Mouse (Mus musculus): ENCODE results near the gene Chd6. TPM values are rescaled to one million over a fixed set of nuclear protein-coding genes. Genes with fewer than 3 reads are reported as not detected.
"Not testable (repeated sequence)": the region's sequence is repeated elsewhere in the genome, so short reads cannot be mapped to it uniquely, and the experiment has no call there.

Gene Chd6
- polyA plus RNA-seq, 1 experiment from 2014 or later = 40.8 TPM

DNA sequence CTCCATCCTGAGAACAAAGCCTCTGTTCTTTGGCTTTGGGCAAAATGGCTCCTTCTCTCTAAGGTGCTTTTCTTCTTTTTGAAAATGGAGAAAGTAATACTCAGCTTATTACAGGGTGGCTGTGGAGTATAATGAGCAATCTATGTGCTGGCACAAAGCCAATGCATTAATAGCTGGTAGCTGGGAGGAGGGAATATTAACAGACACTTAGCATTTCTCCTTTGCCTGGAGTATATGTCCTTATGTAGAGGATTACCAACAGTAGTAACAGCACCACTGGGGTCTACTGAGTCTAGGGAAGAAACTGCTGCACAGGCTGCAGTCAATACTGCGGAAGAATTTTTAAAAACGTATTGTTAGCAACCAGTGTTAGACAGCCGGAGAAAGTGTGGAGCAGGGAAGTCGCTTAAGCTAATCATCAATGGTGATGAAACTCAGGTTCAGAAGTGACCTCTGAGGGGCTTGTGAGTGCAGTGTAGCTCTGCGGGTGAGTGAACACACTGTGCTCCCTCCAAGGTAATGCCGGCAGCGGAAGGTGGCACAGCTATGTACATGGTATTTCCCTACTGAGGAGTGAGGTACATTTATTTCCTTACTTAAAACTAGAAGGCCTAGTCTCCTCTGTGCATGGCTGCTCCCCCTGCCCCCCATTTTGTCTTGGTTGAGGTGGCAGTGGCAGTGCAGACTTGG is 136.6 kb downstream of the Chd6 start:
- no peaks in the 10 kb centered on the region for H3K9me3 ChIP-seq
- no peak overlapping the region for H3K9ac ChIP-seq
- no peak overlapping the region for H3K4me2 ChIP-seq
- H3K4me1 ChIP-seq = no peaks in the 10 kb centered on the region
- H3K27me3 ChIP-seq (replicated peaks) = no peaks in the 10 kb centered on the region
- peak overlapping the region; percentile 35; the same call in 1 of the 2 replicates for H3K27ac ChIP-seq
- H3K36me3 ChIP-seq (replicated peaks) = peaks cover 13% of the 10 kb centered on the region
- no peak overlapping the region for H3K4me3 ChIP-seq
- ATAC-seq (replicated peaks) = peak; percentile 37; the same call in 1 of the 2 replicates
- WGBS = 84% methylated on average over 7 of the region's 7 CpGs

DNA sequence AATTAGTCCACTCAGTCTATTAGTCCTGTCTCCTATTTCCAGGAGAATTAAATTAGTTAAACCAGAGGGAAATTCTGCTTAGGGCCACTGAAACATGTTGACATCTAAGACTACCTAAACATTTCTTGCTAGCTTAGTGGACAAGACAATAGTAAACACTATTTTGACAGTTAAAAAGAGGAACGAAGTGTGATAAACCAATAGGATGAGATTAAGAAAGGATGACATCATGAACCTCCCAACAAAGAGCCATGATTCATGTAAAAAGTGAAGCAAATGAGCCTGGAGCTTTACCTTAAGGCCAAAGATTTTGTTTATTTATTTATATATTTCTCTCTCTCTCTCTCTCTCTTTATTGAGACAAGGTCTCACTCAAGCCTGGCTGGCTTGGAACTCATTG is 146.7 kb downstream of the Chd6 start:
- Histone ChIP-seq H3K36me3 (replicated peaks) (peaks cover 47% of the 10 kb centered on the region), H3K4me3 (no peak overlapping the region), H3K27me3 (replicated peaks) (no peaks in the 10 kb centered on the region), H3K9ac (no peak overlapping the region), H3K4me2 (no peak overlapping the region), H3K4me1 (no peaks in the 10 kb centered on the region), H3K9me3 (no peaks in the 10 kb centered on the region), H3K27ac (no peak overlapping the region)
- 87% methylated on average over 1 of the region's 1 CpGs for WGBS
- no peak for ATAC-seq (replicated peaks)

DNA sequence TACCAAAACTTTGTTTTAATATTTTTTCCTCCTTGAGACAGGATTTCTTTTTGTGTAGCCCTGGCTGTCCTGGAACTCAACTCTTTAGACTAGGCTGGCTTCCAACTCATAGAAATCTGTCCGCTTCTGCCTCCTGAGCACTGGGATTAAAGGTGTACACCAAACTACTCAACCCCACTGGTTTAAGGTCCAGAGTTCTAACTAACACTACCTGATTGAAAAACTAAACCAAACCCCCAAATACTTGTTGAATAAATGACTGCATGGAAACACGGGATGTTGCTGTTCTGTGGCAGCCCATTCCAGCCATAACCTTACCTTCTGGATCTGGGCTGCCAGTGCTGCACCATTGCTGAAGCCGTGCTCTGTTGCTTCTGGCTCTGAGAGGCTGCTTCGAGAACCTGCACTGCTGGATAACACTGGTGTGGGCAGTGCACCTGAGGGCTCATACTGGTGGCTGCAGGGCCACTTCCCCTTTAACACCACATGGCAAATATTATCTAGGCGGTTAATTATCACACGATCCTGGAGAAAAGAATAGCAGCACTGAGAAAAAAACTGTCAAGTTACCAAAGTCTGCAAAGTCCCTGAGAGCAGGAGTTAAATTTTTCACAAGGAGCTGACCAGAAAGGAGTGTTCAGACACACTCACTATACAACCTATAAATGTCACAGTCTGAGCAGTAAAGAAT is 147.8 kb downstream of the Chd6 start:
- no peak overlapping the region for H3K4me2 ChIP-seq
- H3K36me3 ChIP-seq (replicated peaks) = peaks cover 45% of the 10 kb centered on the region
- no peak overlapping the region for H3K4me3 ChIP-seq
- H3K27me3 ChIP-seq (replicated peaks) = no peaks in the 10 kb centered on the region
- WGBS = 96% methylated on average over 6 of the region's 6 CpGs
- no peak for ATAC-seq (replicated peaks)
- no peak overlapping the region for H3K27ac ChIP-seq
- H3K4me1 ChIP-seq = no peaks in the 10 kb centered on the region
- no peaks in the 10 kb centered on the region for H3K9me3 ChIP-seq
- no peak overlapping the region for H3K9ac ChIP-seq

DNA sequence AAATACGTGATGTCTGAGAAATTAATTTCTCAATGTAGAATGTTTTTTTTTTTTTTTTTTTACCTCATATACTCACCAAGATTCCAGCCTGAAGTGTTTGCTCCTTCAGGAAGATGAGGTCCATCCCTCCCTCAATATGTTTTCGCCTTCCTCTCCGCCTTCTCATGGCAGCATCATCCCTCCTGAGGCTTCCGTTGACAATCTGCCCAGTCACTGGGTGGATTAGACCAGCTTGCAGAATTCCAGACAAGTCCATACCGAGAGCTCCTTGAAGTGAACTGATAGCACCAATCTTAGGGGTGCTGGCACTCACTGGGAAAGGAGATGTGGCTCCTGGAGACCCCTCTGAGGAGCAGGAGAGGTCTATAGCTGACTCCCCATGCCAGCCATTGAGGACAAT is 149.0 kb downstream of the Chd6 start:
- Histone ChIP-seq H3K9me3 (no peaks in the 10 kb centered on the region), H3K27ac (no peak overlapping the region), H3K27me3 (replicated peaks) (no peaks in the 10 kb centered on the region), H3K4me1 (no peaks in the 10 kb centered on the region), H3K4me2 (no peak overlapping the region), H3K36me3 (replicated peaks) (peaks cover 39% of the 10 kb centered on the region), H3K4me3 (no peak overlapping the region), H3K9ac (no peak overlapping the region)
- WGBS = 94% methylated on average over 5 of the region's 5 CpGs
- no peak for ATAC-seq (replicated peaks)

DNA sequence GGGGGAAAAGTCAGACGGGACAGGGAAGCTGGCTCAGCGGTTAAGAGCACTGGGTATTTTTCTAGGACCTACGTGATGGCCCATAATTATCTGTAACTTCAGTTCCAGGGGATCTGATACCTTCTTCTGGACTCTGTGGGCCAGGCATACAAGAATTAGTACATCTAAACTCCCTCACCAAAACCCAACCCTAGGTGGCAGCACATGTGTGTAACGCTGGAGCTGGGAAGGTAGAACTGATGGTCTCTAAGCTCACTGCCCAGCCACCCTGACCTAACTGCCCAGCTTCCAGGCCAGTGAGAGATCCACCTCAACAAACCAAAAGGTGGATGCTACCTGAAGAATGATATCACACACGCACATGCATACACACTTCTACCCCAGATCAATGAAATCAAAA is 150.1 kb downstream of the Chd6 start:
- Histone ChIP-seq H3K4me2 (no peak overlapping the region), H3K36me3 (replicated peaks) (peaks cover 45% of the 10 kb centered on the region)
- no peak for ATAC-seq (replicated peaks)

DNA sequence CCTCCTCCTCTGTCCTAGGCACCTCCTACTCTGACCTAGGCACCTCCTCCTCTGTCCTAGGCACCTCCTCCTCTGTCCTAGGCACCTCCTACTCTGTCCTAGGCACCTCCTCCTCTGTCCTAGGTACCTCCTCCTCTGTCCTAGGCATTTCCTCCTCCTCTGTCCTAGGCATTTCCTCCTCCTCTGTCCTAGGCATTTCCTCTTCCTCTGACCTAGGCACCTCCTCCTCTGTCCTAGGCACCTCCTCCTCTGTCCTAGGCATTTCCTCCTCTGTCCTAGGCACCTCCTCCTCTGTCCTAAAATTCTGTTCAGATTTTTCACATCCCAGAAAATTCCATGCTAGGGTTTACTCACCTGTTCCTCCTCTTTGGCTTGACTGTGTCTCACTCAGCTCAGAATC is 151.1 kb downstream of the Chd6 start:
- H3K36me3 ChIP-seq (replicated peaks) = peaks cover 48% of the 10 kb centered on the region

More for the DNA sequence above, 150.1 kb downstream of the Chd6 start:
- Histone ChIP-seq H3K9me3 (no peaks in the 10 kb centered on the region), H3K9ac (no peak overlapping the region), H3K4me3 (no peak overlapping the region), H3K27ac (no peak overlapping the region), H3K27me3 (replicated peaks) (no peaks in the 10 kb centered on the region), H3K4me1 (no peaks in the 10 kb centered on the region)
- 90% methylated on average over 5 of the region's 5 CpGs for WGBS

DNA sequence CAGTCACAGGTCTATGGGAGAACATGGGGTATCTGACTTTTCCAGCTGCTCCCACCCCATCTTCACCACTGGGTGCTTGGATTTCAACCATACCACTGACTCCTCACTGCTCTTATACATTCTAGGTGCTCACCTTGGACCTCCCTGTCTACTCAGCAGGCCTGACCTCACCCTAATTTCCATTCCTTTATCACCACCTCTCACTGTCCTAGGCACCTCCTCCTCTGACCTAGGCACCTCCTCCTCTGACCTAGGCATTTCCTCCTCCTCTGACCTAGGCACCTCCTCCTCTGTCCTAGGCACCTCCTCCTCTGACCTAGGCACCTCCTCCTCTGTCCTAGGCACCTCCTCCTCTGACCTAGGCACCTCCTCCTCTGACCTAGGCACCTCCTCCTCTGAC is 151.6 kb downstream of the Chd6 start:
- not testable (repeated sequence) for H3K27ac ChIP-seq; ATAC-seq (replicated peaks); H3K4me3 ChIP-seq; H3K9ac ChIP-seq; H3K4me2 ChIP-seq; H3K27me3 ChIP-seq (replicated peaks); H3K9me3 ChIP-seq; H3K4me1 ChIP-seq
- H3K36me3 ChIP-seq (replicated peaks) = peaks cover 48% of the 10 kb centered on the region

More for the DNA sequence above, 151.1 kb downstream of the Chd6 start:
- H3K4me3 ChIP-seq; H3K9ac ChIP-seq; H3K27ac ChIP-seq; H3K27me3 ChIP-seq (replicated peaks); H3K4me1 ChIP-seq; H3K4me2 ChIP-seq; H3K9me3 ChIP-seq; ATAC-seq (replicated peaks): not testable (repeated sequence)

- Histone ChIP-seq H3K36me3 (replicated peaks) (peaks cover 35% of the 10 kb centered on the region), H3K9me3 (no peaks in the 10 kb centered on the region), H3K9ac (no peak overlapping the region), H3K27me3 (replicated peaks) (no peaks in the 10 kb centered on the region), H3K4me3 (no peak overlapping the region), H3K27ac (no peak overlapping the region), H3K4me1 (no peaks in the 10 kb centered on the region; the same call in 1 of the 2 replicates), H3K4me2 (no peak overlapping the region)
- ATAC-seq (replicated peaks) = no peak
- 78% methylated on average over 7 of the region's 7 CpGs for WGBS
These were observed 153.5 kb downstream of the Chd6 start for GRCm38 (mm10) chr2:160955331-160955730.

DNA sequence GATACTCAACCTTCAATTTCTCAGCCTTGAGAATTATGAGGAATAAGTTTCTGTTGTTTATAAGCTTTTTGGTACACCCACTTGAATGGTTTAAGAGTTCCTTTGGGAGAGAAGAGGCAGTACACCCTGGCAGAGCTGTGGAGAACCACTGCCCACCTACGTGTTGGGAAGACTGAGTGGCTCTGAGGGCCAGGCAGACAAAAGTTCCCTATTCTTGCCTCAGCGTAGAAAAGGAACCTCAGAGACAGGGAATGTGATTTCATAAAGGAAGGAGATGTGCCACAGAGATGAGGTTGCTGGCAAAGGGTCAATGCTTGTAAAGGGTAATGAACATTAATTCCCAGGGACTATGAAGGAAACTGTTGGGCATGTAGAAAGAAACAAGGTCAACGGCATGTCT is 154.3 kb downstream of the Chd6 start:
- Histone ChIP-seq H3K9ac (no peak overlapping the region), H3K27me3 (replicated peaks) (no peaks in the 10 kb centered on the region)

GRCm38 (mm10) chr2:160953131-160953873 is 155.6 kb downstream of the Chd6 start:
- no peak overlapping the region for H3K4me3 ChIP-seq
- ATAC-seq (replicated peaks) = no peak
- WGBS = 77% methylated on average over 7 of the region's 7 CpGs

More for the DNA sequence above, 154.3 kb downstream of the Chd6 start:
- peaks cover 37% of the 10 kb centered on the region for H3K36me3 ChIP-seq (replicated peaks)
- H3K4me2 ChIP-seq = no peak overlapping the region
- H3K4me1 ChIP-seq = no peaks in the 10 kb centered on the region; the same call in 1 of the 2 replicates
- no peak overlapping the region for H3K4me3 ChIP-seq
- WGBS = 87% methylated on average over 3 of the region's 3 CpGs
- H3K27ac ChIP-seq = no peak overlapping the region
- ATAC-seq (replicated peaks) = no peak
- no peaks in the 10 kb centered on the region for H3K9me3 ChIP-seq

GRCm38 (mm10) chr2:160951595-160951994 is 157.3 kb downstream of the Chd6 start:
- H3K4me3 ChIP-seq = no peak overlapping the region
- H3K4me1 ChIP-seq = no peaks in the 10 kb centered on the region; the same call in 1 of the 2 replicates
- no peaks in the 10 kb centered on the region for H3K27me3 ChIP-seq (replicated peaks)
- WGBS = 82% methylated on average over 4 of the region's 4 CpGs
- no peak for ATAC-seq (replicated peaks)
- no peak overlapping the region for H3K4me2 ChIP-seq
- H3K9ac ChIP-seq = no peak overlapping the region
- no peak overlapping the region for H3K27ac ChIP-seq
- H3K36me3 ChIP-seq (replicated peaks) = peaks cover 46% of the 10 kb centered on the region
- H3K9me3 ChIP-seq = no peaks in the 10 kb centered on the region

More at GRCm38 (mm10) chr2:160953131-160953873, 155.6 kb downstream of the Chd6 start:
- Histone ChIP-seq H3K9me3 (no peaks in the 10 kb centered on the region), H3K4me2 (no peak overlapping the region), H3K4me1 (no peaks in the 10 kb centered on the region; the same call in 1 of the 2 replicates), H3K36me3 (replicated peaks) (peaks cover 44% of the 10 kb centered on the region), H3K27ac (no peak overlapping the region), H3K27me3 (replicated peaks) (no peaks in the 10 kb centered on the region), H3K9ac (no peak overlapping the region)

DNA sequence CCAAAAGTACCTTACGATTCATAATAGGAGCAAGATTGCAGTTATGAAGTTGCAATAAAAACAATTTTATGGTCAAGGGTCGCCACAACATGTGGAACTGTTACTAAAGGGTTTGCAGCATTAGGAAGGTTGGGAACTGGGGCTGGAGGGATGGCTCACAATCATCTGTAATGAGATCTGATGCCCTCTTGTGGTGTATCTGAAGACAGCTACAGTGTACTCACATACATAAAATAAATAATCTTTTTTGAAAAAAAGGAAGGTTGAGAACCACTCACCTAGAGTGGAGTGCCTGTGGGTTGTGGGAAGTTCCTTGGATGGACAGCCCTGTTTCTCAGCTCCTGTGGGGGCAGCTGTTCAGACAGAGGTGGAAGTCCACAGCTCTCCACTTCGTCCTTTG is 166.4 kb downstream of the Chd6 start:
- WGBS = 60% methylated on average over 3 of the region's 3 CpGs
- Histone ChIP-seq H3K4me3 (no peak overlapping the region), H3K9ac (no peak overlapping the region), H3K9me3 (no peaks in the 10 kb centered on the region), H3K36me3 (replicated peaks) (no peaks in the 10 kb centered on the region), H3K4me1 (no peaks in the 10 kb centered on the region), H3K27ac (no peak overlapping the region), H3K27me3 (replicated peaks) (no peaks in the 10 kb centered on the region), H3K4me2 (no peak overlapping the region)
- ATAC-seq (replicated peaks) = no peak
